Mouse (Mus musculus): ENCODE results near the gene Aldh16a1. TPM values are rescaled to one million over a fixed set of nuclear protein-coding genes. Genes with fewer than 3 reads are reported as not detected.
"Not testable (repeated sequence)": the region's sequence is repeated elsewhere in the genome, so short reads cannot be mapped to it uniquely, and the experiment has no call there.

The Aldh16a1 gene
- polyA plus RNA-seq, 1 experiment from 2014 or later, result 65.3 TPM

GRCm38 (mm10) chr7:45117566-45117965, 36.8 kb downstream of the Aldh16a1 start:
- DNase-seq (ENCODE audit: low spot score), result no peak
- peaks cover 18% of the 10 kb centered on the region for H3K4me1 ChIP-seq
- H3K36me3 ChIP-seq (replicated peaks), result peaks cover 51% of the 10 kb centered on the region
- H3K9me3 ChIP-seq, result no peaks in the 10 kb centered on the region
- H3K27ac ChIP-seq (replicated peaks), result no peak overlapping the region
- 83% methylated on average over 8 of the region's 8 CpGs for WGBS
- H3K27me3 ChIP-seq (replicated peaks; ENCODE audit: low read depth, poor library complexity, severe bottlenecking), result no peaks in the 10 kb centered on the region
- H3K4me3 ChIP-seq, result no peak overlapping the region

- Histone ChIP-seq H3K27ac (replicated peaks) (no peak overlapping the region), H3K36me3 (replicated peaks) (peaks cover 10% of the 10 kb centered on the region), H3K27me3 (replicated peaks; ENCODE audit: low read depth, poor library complexity, severe bottlenecking) (no peaks in the 10 kb centered on the region), H3K4me1 (0 out of 2 replicates have a peak, but pooled peaks cover 3% of the 10 kb centered on the region), H3K4me3 (no peak overlapping the region), H3K9me3 (no peaks in the 10 kb centered on the region)
- no peak for DNase-seq (ENCODE audit: low spot score)
- 90% methylated on average over 2 of the region's 2 CpGs for WGBS
These were observed 40.9 kb downstream of the Aldh16a1 start for GRCm38 (mm10) chr7:45113476-45113875.

- no peaks in the 10 kb centered on the region for H3K9me3 ChIP-seq
- H3K4me3 ChIP-seq, result no peak overlapping the region
- H3K27me3 ChIP-seq (replicated peaks; ENCODE audit: low read depth, poor library complexity, severe bottlenecking), result no peaks in the 10 kb centered on the region
- no peak overlapping the region for H3K27ac ChIP-seq (replicated peaks)
- 75% methylated on average over 3 of the region's 3 CpGs for WGBS
- H3K36me3 ChIP-seq (replicated peaks), result peaks cover under 1% of the 10 kb centered on the region
- H3K4me1 ChIP-seq, result 0 out of 2 replicates have a peak, but pooled peaks cover under 1% of the 10 kb centered on the region
- no peak for DNase-seq (ENCODE audit: low spot score)
These were observed 41.9 kb downstream of the Aldh16a1 start for GRCm38 (mm10) chr7:45112529-45112928.

- 63% methylated on average over 2 of the region's 2 CpGs for WGBS
- no peak for DNase-seq (ENCODE audit: low spot score)
These were observed 42.4 kb downstream of the Aldh16a1 start for GRCm38 (mm10) chr7:45111940-45112339.

GRCm38 (mm10) chr7:45110089-45110488, 44.3 kb downstream of the Aldh16a1 start:
- not testable (repeated sequence) for H3K4me3 ChIP-seq; H3K36me3 ChIP-seq (replicated peaks); H3K27ac ChIP-seq (replicated peaks); DNase-seq (ENCODE audit: low spot score); H3K27me3 ChIP-seq (replicated peaks; ENCODE audit: low read depth, poor library complexity, severe bottlenecking); H3K9me3 ChIP-seq
- WGBS, result 87% methylated on average over 4 of the region's 4 CpGs
- H3K4me1 ChIP-seq, result peaks cover 16% of the 10 kb centered on the region

More at GRCm38 (mm10) chr7:45111940-45112339, 42.4 kb downstream of the Aldh16a1 start:
- peaks cover 3% of the 10 kb centered on the region; the same call in 1 of the 2 replicates for H3K4me1 ChIP-seq
- no peaks in the 10 kb centered on the region for H3K27me3 ChIP-seq (replicated peaks; ENCODE audit: low read depth, poor library complexity, severe bottlenecking)
- H3K27ac ChIP-seq (replicated peaks), result no peak overlapping the region
- H3K9me3 ChIP-seq, result no peaks in the 10 kb centered on the region
- no peaks in the 10 kb centered on the region for H3K36me3 ChIP-seq (replicated peaks)
- H3K4me3 ChIP-seq, result no peak overlapping the region

GRCm38 (mm10) chr7:45107052-45107645, 47.2 kb downstream of the Aldh16a1 start:
- Histone ChIP-seq H3K4me1 (peaks cover 36% of the 10 kb centered on the region), H3K4me3 (no peak overlapping the region), H3K27ac (replicated peaks) (0 out of 2 replicates have a peak overlapping the region, but pooled peaks have one; percentile 69), H3K36me3 (replicated peaks) (no peaks in the 10 kb centered on the region), H3K9me3 (no peaks in the 10 kb centered on the region), H3K27me3 (replicated peaks; ENCODE audit: low read depth, poor library complexity, severe bottlenecking) (no peaks in the 10 kb centered on the region)
- DNase-seq (ENCODE audit: low spot score), result no peak
- 56% methylated on average over 5 of the region's 5 CpGs for WGBS

GRCm38 (mm10) chr7:45106441-45106840, 47.9 kb downstream of the Aldh16a1 start:
- H3K27ac ChIP-seq (replicated peaks), result peak overlapping the region; percentile 69
- 0 out of 2 replicates have a peak overlapping the region, but pooled peaks have one; percentile 16 for H3K4me3 ChIP-seq
- WGBS, result 40% methylated on average over 6 of the region's 6 CpGs

GRCm38 (mm10) chr7:45105491-45105890, 48.9 kb downstream of the Aldh16a1 start:
- no peak overlapping the region for H3K27ac ChIP-seq (replicated peaks)

More at GRCm38 (mm10) chr7:45106441-45106840, 47.9 kb downstream of the Aldh16a1 start:
- Histone ChIP-seq H3K4me1 (peaks cover 36% of the 10 kb centered on the region), H3K27me3 (replicated peaks; ENCODE audit: low read depth, poor library complexity, severe bottlenecking) (no peaks in the 10 kb centered on the region), H3K9me3 (no peaks in the 10 kb centered on the region), H3K36me3 (replicated peaks) (no peaks in the 10 kb centered on the region)
- DNase-seq (ENCODE audit: low spot score), result peak; percentile 23

GRCm38 (mm10) chr7:45104941-45105340, 49.4 kb downstream of the Aldh16a1 start:
- no peak overlapping the region for H3K4me3 ChIP-seq
- peak overlapping the region; percentile 44; the same call in 1 of the 2 replicates for H3K27ac ChIP-seq (replicated peaks)
- no peaks in the 10 kb centered on the region for H3K9me3 ChIP-seq
- WGBS, result 87% methylated on average over 5 of the region's 5 CpGs
- H3K4me1 ChIP-seq, result peaks cover 36% of the 10 kb centered on the region
- no peaks in the 10 kb centered on the region for H3K27me3 ChIP-seq (replicated peaks; ENCODE audit: low read depth, poor library complexity, severe bottlenecking)
- H3K36me3 ChIP-seq (replicated peaks), result no peaks in the 10 kb centered on the region
- no peak for DNase-seq (ENCODE audit: low spot score)

More at GRCm38 (mm10) chr7:45105491-45105890, 48.9 kb downstream of the Aldh16a1 start:
- DNase-seq (ENCODE audit: low spot score), result no peak
- WGBS, result 80% methylated on average over 8 of the region's 8 CpGs
- Histone ChIP-seq H3K4me3 (no peak overlapping the region), H3K4me1 (peaks cover 36% of the 10 kb centered on the region), H3K27me3 (replicated peaks; ENCODE audit: low read depth, poor library complexity, severe bottlenecking) (no peaks in the 10 kb centered on the region), H3K9me3 (no peaks in the 10 kb centered on the region), H3K36me3 (replicated peaks) (no peaks in the 10 kb centered on the region)

GRCm38 (mm10) chr7:45103652-45104180, 50.7 kb downstream of the Aldh16a1 start, which contains the start of gene Fcgrt:
Gene Fcgrt (minus strand): TSS chr7:45103851.
- peak within 1 kb of the TSS; percentile 82 for H3K27ac ChIP-seq (replicated peaks)
- peak; percentile 23 for DNase-seq (ENCODE audit: low spot score)
- no peaks in the 10 kb centered on the region for H3K36me3 ChIP-seq (replicated peaks)
- WGBS, result 68% methylated on average over 7 of the region's 7 CpGs
- H3K27me3 ChIP-seq (replicated peaks; ENCODE audit: low read depth, poor library complexity, severe bottlenecking), result no peaks in the 10 kb centered on the region
- peaks cover 36% of the 10 kb centered on the region for H3K4me1 ChIP-seq
- peak within 1 kb of the TSS; percentile 36 for H3K4me3 ChIP-seq
- no peaks in the 10 kb centered on the region for H3K9me3 ChIP-seq

- Histone ChIP-seq H3K4me1 (peaks cover 36% of the 10 kb centered on the region), H3K36me3 (replicated peaks) (no peaks in the 10 kb centered on the region), H3K27me3 (replicated peaks; ENCODE audit: low read depth, poor library complexity, severe bottlenecking) (no peaks in the 10 kb centered on the region), H3K9me3 (no peaks in the 10 kb centered on the region), H3K4me3 (peak overlapping the region; percentile 36), H3K27ac (replicated peaks) (peak overlapping the region; percentile 82)
- no peak for DNase-seq (ENCODE audit: low spot score)
- 65% methylated on average over 9 of the region's 9 CpGs for WGBS
These were observed 51.3 kb downstream of the Aldh16a1 start for GRCm38 (mm10) chr7:45102940-45103585.

GRCm38 (mm10) chr7:45102441-45102840, 51.9 kb downstream of the Aldh16a1 start:
- 0 out of 2 replicates have a peak overlapping the region, but pooled peaks have one; percentile 2 for H3K4me3 ChIP-seq
- WGBS, result 89% methylated on average over 11 of the region's 11 CpGs
- peaks cover 36% of the 10 kb centered on the region for H3K4me1 ChIP-seq
- no peaks in the 10 kb centered on the region for H3K36me3 ChIP-seq (replicated peaks)
- H3K9me3 ChIP-seq, result no peaks in the 10 kb centered on the region
- no peak overlapping the region for H3K27ac ChIP-seq (replicated peaks)
- H3K27me3 ChIP-seq (replicated peaks; ENCODE audit: low read depth, poor library complexity, severe bottlenecking), result no peaks in the 10 kb centered on the region
- DNase-seq (ENCODE audit: low spot score), result no peak
